Comparison of ENCODE assay signal across 10 mouse cellular contexts in the genomic region with DNA sequence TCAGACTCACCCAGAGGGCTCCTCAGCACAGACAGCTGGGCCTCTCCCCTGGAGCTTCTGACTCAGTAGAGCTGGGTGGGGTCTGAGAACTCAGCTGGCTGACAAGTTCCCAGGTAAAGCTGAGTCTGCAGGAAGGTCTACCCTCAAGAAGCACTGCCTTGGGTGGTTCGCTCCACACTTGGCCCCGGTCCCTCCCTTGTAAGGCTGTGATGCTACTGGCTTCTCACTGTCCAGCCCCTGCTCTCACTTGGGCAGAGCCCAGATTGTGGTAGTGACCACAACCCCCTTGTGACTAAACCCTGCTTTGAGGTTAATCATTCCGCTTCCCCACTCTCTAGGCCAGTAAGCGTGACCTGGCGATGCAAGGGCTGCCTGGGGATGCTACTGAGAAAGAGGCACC. TPM values are rescaled to one million over a fixed set of nuclear protein-coding genes. Genes with fewer than 3 reads are reported as not detected.
DNase-seq lines count a peak whose midpoint lies in the region; ATAC-seq lines count a peak whose summit lies in the region.
"Had no signal": no experiment of that assay in that cellular context is flagged by ENCODE, and none has a peak within 500 bp of the region (broad histone marks: within the 10 kb centered on the region; RNA-seq: fewer than 3 reads in every experiment).

No protein-coding gene starts in this region.

- H3K4me3 ChIP-seq in kidney, embryonic 15.5 days (replicated peaks), result no peak overlapping the region
- no peak overlapping the region for H3K4me3 ChIP-seq in embryonic facial prominence, embryonic 15.5 days (replicated peaks)
- H3K4me3 ChIP-seq: neural tube, embryonic 13.5 days had no signal

- DNase-seq in kidney, adult 18-20 months, result no peak
- DNase-seq in MN1 (ENCODE audit: low spot score), result no peak
- DNase-seq in spleen, postnatal 4 days (ENCODE audit: low spot score in 2 of 2), result no peak
- DNase-seq in kidney, adult 9 months, result no peak
- DNase-seq: adrenal gland, postnatal 10 days had no signal

- H3K27me3 ChIP-seq in kidney, embryonic 15.5 days, result no peaks in the 10 kb centered on the region
- no peaks in the 10 kb centered on the region for H3K27me3 ChIP-seq in embryonic facial prominence, embryonic 15.5 days
- H3K27me3 ChIP-seq: neural tube, embryonic 13.5 days had no signal

- no peak overlapping the region for H3K4me2 ChIP-seq in kidney, embryonic 15.5 days
- H3K4me2 ChIP-seq in embryonic facial prominence, embryonic 15.5 days (replicated peaks), result no peak overlapping the region
- H3K4me2 ChIP-seq: neural tube, embryonic 13.5 days had no signal

- peaks cover 31% of the 10 kb centered on the region for H3K4me1 ChIP-seq in kidney, embryonic 15.5 days
- peaks cover 48% of the 10 kb centered on the region for H3K4me1 ChIP-seq in embryonic facial prominence, embryonic 15.5 days

- H3K9ac ChIP-seq in kidney, embryonic 15.5 days, result no peak overlapping the region
- no peak overlapping the region for H3K9ac ChIP-seq in embryonic facial prominence, embryonic 15.5 days
- H3K9ac ChIP-seq: neural tube, embryonic 13.5 days had no signal

- 58% methylated on average over 5 of the region's 5 CpGs for WGBS in kidney, embryonic 15.5 days
- WGBS in embryonic facial prominence, embryonic 15.5 days, result 55% methylated on average over 5 of the region's 5 CpGs

- ATAC-seq in kidney, embryonic 15.5 days (replicated peaks; ENCODE audit: low FRiP score), result peak; percentile 38; the same call in 1 of the 2 replicates
- peak; percentile 43 for ATAC-seq in CD4-positive, CD25-positive, alpha-beta regulatory T cell, adult 4 months
- peak; percentile 43 for ATAC-seq in embryonic facial prominence, embryonic 15.5 days (ENCODE audit: insufficient number of reproducible peaks, low FRiP score, low TSS enrichment, low read depth)
- peak; percentile 37 for ATAC-seq in megakaryocyte progenitor cell, adult 5-6 weeks (replicated peaks; ENCODE audit: poor library complexity)

- no peaks in the 10 kb centered on the region for H3K9me3 ChIP-seq in kidney, embryonic 15.5 days (replicated peaks)
- no peaks in the 10 kb centered on the region for H3K9me3 ChIP-seq in embryonic facial prominence, embryonic 15.5 days (replicated peaks)
- H3K9me3 ChIP-seq: neural tube, embryonic 13.5 days had no signal

- H3K27ac ChIP-seq in kidney, embryonic 15.5 days, result no peak overlapping the region
- H3K27ac ChIP-seq in embryonic facial prominence, embryonic 15.5 days (replicated peaks), result peak overlapping the region; percentile 76

- peaks cover 4% of the 10 kb centered on the region; the same call in 1 of the 2 replicates for H3K36me3 ChIP-seq in kidney, embryonic 15.5 days
- H3K36me3 ChIP-seq in embryonic facial prominence, embryonic 15.5 days, result peaks cover 5% of the 10 kb centered on the region; the same call in 1 of the 2 replicates

RNA-seq across cellular contexts. Expression of gene Tmem131l, which starts 17.3 kb away (rescaled TPM):
- polyA plus RNA-seq in kidney, embryonic 15.5 days (2015; fragmentation: Nextera tagmentation; extraction: Ambion mirVana), result 35.2 and 37.5 TPM in 2 replicates
- 10 to 100 TPM; 41.2 to 45.2 TPM for polyA plus RNA-seq in CD4-positive, CD25-positive, alpha-beta regulatory T cell, adult 4 months (2017; shearing (Covaris generic))
- 56.8 and 60.5 TPM in 2 replicates for polyA plus RNA-seq in embryonic facial prominence, embryonic 15.5 days (2015; fragmentation: Nextera tagmentation; extraction: Ambion mirVana)
- total RNA-seq in megakaryocyte progenitor cell, adult 5-6 weeks (2015), result 61.4 and 62.0 TPM in 2 replicates
- total RNA-seq in megakaryocyte progenitor cell, adult 5-6 weeks (2017), result 28.3 and 34.7 TPM in 2 replicates
